ENCODE assay signal across 19 mouse cellular contexts in genomic region chr2:28092099-28092498, GRCm38 (mm10). TPM values are rescaled to one million over a fixed set of nuclear protein-coding genes. Genes with fewer than 3 reads are reported as not detected.
DNase-seq lines count a peak whose midpoint lies in the region; ATAC-seq lines count a peak whose summit lies in the region.
"Had no signal": no experiment of that assay in that cellular context is flagged by ENCODE, and none has a peak within 500 bp of the region (broad histone marks: within the 10 kb centered on the region; RNA-seq: fewer than 3 reads in every experiment).

No protein-coding gene starts in this region.

- no peak overlapping the region for H3K4me2 ChIP-seq in midbrain, embryonic 14.5 days (ENCODE audit: low read length)
- no peak overlapping the region for H3K4me2 ChIP-seq in midbrain, embryonic 11.5 days
- H3K4me2 ChIP-seq: embryonic facial prominence, embryonic 12.5 days; limb, embryonic 12.5 days had no signal

- 96% methylated on average over 8 of the region's 8 CpGs for WGBS in midbrain, embryonic 14.5 days
- WGBS in midbrain, embryonic 11.5 days: 94% methylated on average over 8 of the region's 8 CpGs

- peak overlapping the region; percentile 83; the same call in 1 of the 2 replicates for H3K27ac ChIP-seq in midbrain, embryonic 14.5 days (replicated peaks; ENCODE audit: low read depth, low read length)
- no peak overlapping the region for H3K27ac ChIP-seq in midbrain, embryonic 11.5 days (ENCODE audit: low read depth, low read length)
- H3K27ac ChIP-seq: embryonic facial prominence, embryonic 12.5 days; limb, embryonic 12.5 days had no signal

- no peak for ATAC-seq in midbrain, embryonic 14.5 days (ENCODE audit: low FRiP score, low TSS enrichment)
- no peak for ATAC-seq in midbrain, embryonic 11.5 days (ENCODE audit: low FRiP score)
- ATAC-seq in hematopoietic stem cell, adult 5-6 weeks (replicated peaks in 1 of 2; ENCODE audit: insufficient read depth in 1 of 2, low FRiP score in 2 of 2, low TSS enrichment in 1 of 2, low read depth in 1 of 2, poor library complexity in 2 of 2, severe bottlenecking in 2 of 2): peak; percentile 91 to 95
- ATAC-seq: CD4-positive, CD25-positive, alpha-beta regulatory T cell, adult 4 months had no signal

- intact Hi-C loops in heart, postnatal 14 days (cut with DNase I): no loop called here

- H3K4me1 ChIP-seq in midbrain, embryonic 14.5 days (ENCODE audit: control insufficient read depth, insufficient read depth, low read length): peaks cover 23% of the 10 kb centered on the region
- peaks cover 2% of the 10 kb centered on the region; the same call in 1 of the 2 replicates for H3K4me1 ChIP-seq in midbrain, embryonic 11.5 days (ENCODE audit: control insufficient read depth, insufficient read depth, low read length)

- no peak overlapping the region for H3K4me3 ChIP-seq in midbrain, embryonic 14.5 days (replicated peaks; ENCODE audit: low read depth, low read length)
- H3K4me3 ChIP-seq in midbrain, embryonic 11.5 days (ENCODE audit: low read depth, low read length): no peak overlapping the region
- H3K4me3 ChIP-seq: embryonic facial prominence, embryonic 12.5 days; limb, embryonic 12.5 days had no signal

- no peaks in the 10 kb centered on the region for H3K36me3 ChIP-seq in midbrain, embryonic 14.5 days (ENCODE audit: control insufficient read depth, insufficient read depth, low read length)
- no peaks in the 10 kb centered on the region for H3K36me3 ChIP-seq in midbrain, embryonic 11.5 days (ENCODE audit: control insufficient read depth, insufficient read depth, low read length)
- H3K36me3 ChIP-seq: embryonic facial prominence, embryonic 12.5 days; limb, embryonic 12.5 days had no signal

- H3K9ac ChIP-seq in midbrain, embryonic 14.5 days (replicated peaks; ENCODE audit: low read length): no peak overlapping the region
- no peak overlapping the region for H3K9ac ChIP-seq in midbrain, embryonic 11.5 days (ENCODE audit: low read length)
- H3K9ac ChIP-seq: embryonic facial prominence, embryonic 12.5 days; limb, embryonic 12.5 days had no signal

- H3K9me3 ChIP-seq in midbrain, embryonic 14.5 days (ENCODE audit: control insufficient read depth, low read length): no peaks in the 10 kb centered on the region
- no peaks in the 10 kb centered on the region for H3K9me3 ChIP-seq in midbrain, embryonic 11.5 days (ENCODE audit: control insufficient read depth, low read length)
- H3K9me3 ChIP-seq: embryonic facial prominence, embryonic 12.5 days; limb, embryonic 12.5 days had no signal

- no peak for DNase-seq in midbrain, embryonic 14.5 days
- DNase-seq in midbrain, embryonic 11.5 days (ENCODE audit: low spot score, missing footprints): no peak
- peak; percentile 63 for DNase-seq in lung, postnatal 36 days
- DNase-seq in skeletal muscle tissue, adult 2 months (ENCODE audit: low read depth, low spot score): peak; percentile 7
- DNase-seq in heart, postnatal 14 days: no peak
- no peak for DNase-seq in thymus, postnatal 0 days (ENCODE audit: low spot score)
- DNase-seq: adrenal gland, postnatal 14 days; cerebellum, postnatal 14 days; gastrocnemius, postnatal 10 days; heart, postnatal 10 days; kidney, adult 9 months; kidney, postnatal 4 days; layer of hippocampus, postnatal 36 days; thymus, adult 2 months had no signal

- H3K27me3 ChIP-seq in midbrain, embryonic 14.5 days (ENCODE audit: control insufficient read depth, insufficient read depth, low read length): no peaks in the 10 kb centered on the region
- H3K27me3 ChIP-seq in midbrain, embryonic 11.5 days (ENCODE audit: control insufficient read depth, insufficient read depth, low read length): no peaks in the 10 kb centered on the region
- H3K27me3 ChIP-seq: embryonic facial prominence, embryonic 12.5 days had no signal

RNA-seq across cellular contexts. Expression of gene Fcnb, which starts 7.4 kb away (rescaled TPM):
- not detected in 2 replicates for polyA plus RNA-seq in midbrain, embryonic 14.5 days (2014; fragmentation: Nextera tagmentation; extraction: Ambion mirVana)
- polyA plus RNA-seq in midbrain, embryonic 11.5 days (2014; fragmentation: Nextera tagmentation; extraction: Ambion mirVana): 0.15 and 0.32 TPM in 2 replicates
- 30.2 and 77.4 TPM in 2 replicates for total RNA-seq in hematopoietic stem cell, adult 5-6 weeks (2017)
- not detected for total RNA-seq in heart, postnatal 14 days (2021)
- polyA plus RNA-seq in thymus, postnatal 0 days (2015; fragmentation: Nextera tagmentation; extraction: Ambion mirVana): 0.23 and 0.24 TPM in 2 replicates
- total RNA-seq: heart, postnatal 10 days; layer of hippocampus, postnatal 36 days had no signal
- polyA plus RNA-seq: CD4-positive, CD25-positive, alpha-beta regulatory T cell, adult 4 months; embryonic facial prominence, embryonic 12.5 days; limb, embryonic 12.5 days; neural tube, embryonic 11.5 days had no signal

Comparison
In these comparisons a context has a peak if more than half of its experiments do, and no peak if none do; other contexts are left out.
1. ATAC-seq: peak in hematopoietic stem cell, adult 5-6 weeks (2 of 2); none in midbrain, embryonic 14.5 days (single experiment) and midbrain, embryonic 11.5 days (single experiment).
2. DNase-seq: peak in lung, postnatal 36 days (single experiment) and skeletal muscle tissue, adult 2 months (single experiment); none in midbrain, embryonic 14.5 days (single experiment), midbrain, embryonic 11.5 days (single experiment), heart, postnatal 14 days (0 of 2) and thymus, postnatal 0 days (single experiment).